Mouse (Mus musculus): ENCODE data around the gene Stambpl1.
"Not testable (repeated sequence)": the region's sequence is repeated elsewhere in the genome, so short reads cannot be mapped to it uniquely, and the experiment has no call there.

Stambpl1 gene

DNA sequence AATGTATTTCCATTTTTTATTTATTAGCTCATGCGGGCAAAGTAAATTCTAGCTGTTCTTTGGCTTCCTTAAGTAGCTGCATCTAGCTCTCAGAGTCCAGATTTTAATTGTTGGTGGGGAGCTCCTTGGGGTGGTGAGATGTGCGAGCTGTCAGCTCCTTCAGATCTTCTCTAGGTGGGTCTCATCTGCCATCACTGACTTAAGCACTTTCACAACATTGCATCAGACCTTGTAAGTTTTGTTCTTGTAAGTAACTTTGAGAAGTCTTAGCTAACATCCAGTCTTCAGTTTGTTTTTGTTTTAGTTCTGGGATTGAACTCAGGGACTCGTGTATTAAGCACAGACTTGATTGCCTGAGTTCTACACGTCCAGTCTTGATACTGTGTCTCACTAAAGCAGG lies 6.9 kb downstream of the Stambpl1 start:
- no peak for DNase-seq

DNA sequence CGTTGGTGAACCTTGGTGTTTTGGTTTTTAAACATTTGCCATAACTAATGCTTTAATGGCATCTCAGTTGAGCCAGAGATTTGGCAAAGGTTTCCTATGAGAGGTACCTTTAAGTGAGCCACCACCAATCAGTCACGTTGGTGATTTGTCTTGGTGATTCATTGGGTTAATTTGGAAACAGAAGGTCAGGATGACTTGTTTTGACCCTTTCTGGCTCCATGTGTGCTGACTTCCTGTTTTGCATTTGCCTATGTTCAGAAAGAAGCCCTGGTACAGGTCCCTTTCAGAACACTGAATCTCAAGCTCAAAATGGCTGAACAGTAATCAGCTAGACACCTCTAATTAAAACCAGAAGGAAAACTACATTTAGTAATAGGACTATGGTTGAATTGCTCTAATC lies 7.5 kb downstream of the Stambpl1 start:
- DNase-seq = no peak

DNA sequence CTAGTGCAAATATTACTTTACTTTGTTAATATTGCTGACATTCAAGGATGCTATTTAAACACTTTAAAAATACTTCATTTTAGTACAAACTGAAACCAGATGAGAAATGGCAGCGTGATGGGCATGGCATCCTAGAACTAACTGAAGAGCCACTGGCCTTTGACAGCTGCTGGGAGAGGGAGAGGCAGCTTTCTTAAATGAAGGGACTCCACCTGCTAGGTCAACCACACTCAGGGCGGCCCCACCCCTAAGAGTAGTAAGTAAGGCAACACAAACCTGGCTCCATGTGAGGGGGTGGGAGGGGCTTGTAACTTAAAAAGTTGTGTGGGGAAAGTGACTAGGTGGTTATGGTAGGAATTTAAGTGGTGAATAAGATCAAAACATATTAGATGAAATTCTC lies 10.6 kb downstream of the Stambpl1 start:
- no peak for DNase-seq

DNA sequence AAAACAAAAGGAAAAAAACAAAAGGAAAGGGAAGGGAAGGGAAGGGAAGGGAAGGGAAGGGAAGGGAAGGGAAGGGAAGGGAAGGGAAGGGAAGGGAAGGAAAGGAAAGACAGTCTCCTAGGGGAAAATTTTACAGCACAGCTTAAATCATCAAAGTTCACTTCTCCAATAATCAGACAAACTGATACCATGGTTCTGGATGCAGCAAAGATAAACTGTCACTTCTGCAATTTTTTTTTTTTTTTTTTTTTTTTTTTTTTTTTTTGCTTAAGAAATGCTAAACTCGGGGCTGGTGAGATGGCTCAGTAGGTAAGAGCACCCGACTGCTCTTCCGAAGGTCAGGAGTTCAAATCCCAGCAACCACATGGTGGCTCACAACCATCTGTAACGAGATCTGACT lies 14.1 kb downstream of the Stambpl1 start:
- DNase-seq = not testable (repeated sequence)

DNA sequence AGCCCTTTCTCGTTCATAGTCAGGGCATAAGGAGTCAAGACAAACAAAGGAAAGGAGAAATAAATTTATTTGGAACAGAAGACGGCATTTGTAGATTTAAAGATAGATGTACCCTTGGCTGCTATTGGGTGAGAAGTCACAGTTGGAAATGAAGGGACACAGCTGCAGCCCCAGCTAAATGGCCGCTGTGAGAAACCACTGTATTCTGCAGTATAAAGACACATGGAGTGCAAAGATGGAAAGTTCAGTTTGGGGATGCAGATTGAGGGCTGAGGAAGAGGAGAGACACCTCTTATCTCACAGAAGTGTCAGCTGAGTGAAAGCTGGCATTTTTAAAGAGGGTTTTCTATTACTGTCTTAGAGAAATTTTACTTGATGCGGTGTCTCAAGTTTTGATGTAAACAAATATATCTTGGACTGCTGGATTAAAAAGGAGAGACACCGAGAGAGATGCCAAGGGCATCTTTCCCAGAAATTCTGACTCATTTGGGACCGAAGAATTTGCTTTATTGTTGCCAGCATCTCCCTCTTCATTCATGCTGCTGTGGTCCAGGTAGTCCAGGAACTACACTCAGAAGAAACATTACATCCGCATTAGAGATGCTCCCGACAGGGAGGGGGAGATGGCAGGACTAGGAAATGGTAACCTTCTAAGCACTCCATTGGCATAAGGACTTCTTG lies 14.9 kb downstream of the Stambpl1 start:
- DNase-seq = no peak

DNA sequence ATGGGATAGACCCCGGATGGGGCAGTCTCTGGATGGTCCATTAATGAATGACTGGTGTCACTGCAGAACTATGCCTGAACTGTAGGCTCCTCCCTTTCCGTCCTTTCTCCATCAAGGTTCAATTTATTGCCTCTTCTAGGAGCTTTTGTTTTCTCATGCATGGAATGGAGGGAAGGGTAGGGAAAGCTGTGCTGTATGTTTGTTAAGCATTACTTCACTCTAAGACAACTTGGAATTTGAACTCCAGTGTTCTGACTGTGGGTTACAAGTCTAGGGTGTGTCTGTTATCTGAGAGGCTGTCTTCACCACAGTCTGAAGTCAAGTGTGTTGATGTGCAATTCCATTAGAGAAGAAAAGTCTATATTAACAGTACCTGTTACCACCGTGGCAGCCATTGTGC lies 17.0 kb downstream of the Stambpl1 start:
- DNase-seq = no peak

DNA sequence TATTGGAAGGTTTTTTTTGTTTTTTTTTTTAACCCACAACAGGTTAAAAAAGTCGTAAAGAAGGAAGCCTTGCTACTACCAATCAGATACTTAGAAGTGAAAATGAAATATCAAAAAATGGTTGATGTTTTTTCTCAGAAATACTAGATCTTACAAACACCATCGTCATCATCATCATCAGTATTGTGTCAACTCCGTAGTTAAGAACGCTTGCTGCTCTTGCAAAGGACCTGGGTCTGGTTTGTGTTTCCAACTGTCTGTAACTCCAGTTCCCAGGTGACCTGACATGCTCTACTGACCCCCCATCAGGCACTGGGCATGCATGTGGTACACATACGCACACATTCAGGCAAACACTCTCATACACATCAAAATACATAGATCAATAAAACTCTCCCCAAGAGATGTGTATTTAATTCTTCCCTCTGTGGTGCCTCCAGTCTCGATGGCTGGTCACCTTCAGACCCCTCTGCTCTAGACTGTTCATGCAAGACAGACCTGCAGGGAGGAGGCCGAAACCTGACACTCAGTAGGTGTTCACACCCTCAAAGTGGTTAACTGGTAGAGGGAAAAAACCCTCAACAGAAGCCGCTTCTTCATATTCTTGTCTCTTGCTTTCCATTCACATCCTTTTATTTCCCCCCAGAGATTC lies 18.0 kb downstream of the Stambpl1 start:
- DNase-seq = no peak

DNA sequence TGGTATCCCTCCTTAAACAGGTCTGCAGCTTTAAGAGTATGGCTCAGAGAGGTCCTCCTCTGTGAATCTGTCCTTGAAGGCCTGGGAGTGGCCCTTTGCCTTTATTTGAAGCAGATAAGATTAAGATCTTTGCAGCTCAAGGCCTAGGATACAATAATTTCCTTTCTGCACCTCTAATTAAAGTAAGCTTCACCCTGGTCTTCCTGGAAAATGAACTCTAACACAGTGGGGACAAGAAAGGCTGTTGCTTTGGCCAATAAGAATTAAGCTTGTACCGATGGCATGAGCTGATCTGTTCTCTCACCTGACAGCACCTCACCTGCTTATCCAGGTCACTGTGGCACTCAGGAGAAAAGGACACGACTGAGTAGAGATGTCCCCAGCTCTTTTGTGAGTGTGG lies 18.8 kb downstream of the Stambpl1 start:
- no peak for DNase-seq

DNA sequence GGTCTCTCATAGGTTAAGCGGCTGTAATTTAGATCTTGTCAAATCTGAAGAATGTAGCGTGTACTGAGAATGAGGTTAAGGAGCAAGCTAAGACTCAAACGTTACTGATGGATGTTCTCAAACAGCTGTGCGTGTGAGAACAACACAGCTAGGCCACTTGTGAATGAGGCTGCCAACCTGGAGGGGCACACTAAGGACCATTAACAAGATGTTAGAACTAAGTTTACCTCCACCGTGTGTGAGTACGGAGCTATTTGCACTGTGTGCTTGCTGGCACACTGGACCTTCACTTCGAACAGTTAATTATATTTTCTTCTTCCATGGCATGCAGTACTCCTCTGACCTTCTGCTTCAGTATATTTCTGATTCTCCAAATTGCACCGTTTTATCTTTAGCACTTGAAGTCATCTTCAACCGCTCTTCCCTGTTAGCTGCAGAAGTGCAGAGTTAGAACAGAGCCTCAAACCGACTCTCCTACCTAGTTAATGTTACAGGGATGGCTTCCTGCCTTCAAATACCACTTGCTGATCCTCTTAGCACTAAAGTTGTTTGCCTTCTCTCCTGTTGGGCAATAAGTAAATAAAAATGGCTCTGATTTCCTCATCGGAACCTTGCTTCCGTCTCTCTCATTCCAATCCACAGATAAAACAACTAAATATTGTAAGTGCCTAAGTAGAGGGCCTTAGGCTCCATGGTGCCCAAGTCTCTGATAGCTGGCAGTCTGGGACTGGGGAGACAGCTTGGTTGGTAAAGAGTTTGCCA lies 20.6 kb downstream of the Stambpl1 start:
- no peak for DNase-seq

DNA sequence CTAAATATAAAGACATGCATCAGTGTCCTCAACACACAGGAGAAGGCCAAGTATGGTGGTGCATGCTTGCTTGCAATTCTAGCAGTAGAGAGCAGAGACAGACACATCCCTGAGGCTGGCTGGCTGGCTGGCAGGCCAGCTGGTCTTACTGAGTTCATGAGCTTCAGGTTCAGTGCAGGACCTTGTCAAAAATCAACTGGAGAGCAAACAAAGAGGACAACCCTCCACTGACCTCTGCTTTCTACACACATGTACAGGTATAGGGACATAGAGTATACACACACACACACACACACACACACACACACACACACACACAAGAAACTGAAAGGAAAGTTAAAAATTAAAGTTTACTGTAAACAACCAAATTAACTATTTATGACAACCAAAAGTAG lies 21.2 kb downstream of the Stambpl1 start:
- no peak for DNase-seq

DNA sequence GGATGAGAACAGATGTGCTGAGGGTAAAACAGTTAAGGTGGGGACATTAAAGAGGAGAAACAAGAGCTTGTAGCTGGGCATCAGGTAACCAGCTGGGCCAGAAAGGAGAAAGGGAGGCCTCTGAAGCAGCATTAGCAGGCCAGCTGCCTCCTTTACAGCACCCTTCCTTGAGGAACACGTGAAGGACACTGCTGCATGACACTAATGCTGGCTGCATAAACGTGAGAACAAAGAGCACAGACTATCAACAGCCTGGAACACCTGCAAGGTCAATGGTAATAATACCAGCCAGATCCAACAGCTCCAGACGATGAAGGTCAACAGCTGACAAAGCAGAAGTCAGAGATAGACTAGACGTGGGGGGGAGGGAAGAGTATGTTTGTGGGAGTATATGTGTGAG lies 22.1 kb downstream of the Stambpl1 start:
- no peak for DNase-seq

DNA sequence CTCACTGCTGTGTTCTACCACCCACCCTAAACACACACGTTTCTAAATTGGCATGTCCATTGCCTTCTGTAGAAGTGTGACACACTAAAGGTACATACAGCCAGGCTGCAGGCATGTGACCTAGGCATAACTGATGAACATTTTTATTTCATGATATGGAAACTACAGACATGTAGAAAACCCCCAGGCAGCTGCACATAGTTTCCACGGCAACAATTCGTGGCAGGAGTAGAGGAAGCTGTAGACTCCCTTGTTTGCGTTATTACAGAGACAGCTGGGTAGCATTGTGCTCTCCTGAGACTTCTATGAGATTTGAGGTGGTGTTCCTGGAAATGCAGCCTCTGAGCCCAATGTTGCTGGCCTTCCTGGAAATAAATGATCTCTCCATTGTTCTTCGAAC lies 24.9 kb downstream of the Stambpl1 start:
- no peak for DNase-seq

DNA sequence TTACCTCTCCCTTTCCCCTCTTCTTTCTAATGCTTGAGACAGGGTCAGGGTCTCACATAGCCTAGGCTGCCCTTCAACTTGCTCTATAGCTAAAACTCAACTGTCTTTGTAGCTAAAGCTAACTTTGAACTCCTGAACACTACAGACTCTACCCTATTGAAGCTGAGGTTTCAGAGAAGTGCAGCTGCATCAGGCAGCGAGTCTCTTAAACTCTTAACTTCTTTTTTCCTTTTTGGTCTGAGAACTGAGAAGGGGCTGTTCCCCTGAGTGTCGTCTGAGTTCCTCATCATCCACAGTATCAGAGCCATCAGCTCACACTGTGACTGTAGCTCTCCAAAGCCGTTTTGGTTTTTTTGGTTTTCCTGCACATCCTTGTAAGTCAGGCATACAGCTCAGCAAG lies 25.7 kb downstream of the Stambpl1 start:
- DNase-seq = no peak

DNA sequence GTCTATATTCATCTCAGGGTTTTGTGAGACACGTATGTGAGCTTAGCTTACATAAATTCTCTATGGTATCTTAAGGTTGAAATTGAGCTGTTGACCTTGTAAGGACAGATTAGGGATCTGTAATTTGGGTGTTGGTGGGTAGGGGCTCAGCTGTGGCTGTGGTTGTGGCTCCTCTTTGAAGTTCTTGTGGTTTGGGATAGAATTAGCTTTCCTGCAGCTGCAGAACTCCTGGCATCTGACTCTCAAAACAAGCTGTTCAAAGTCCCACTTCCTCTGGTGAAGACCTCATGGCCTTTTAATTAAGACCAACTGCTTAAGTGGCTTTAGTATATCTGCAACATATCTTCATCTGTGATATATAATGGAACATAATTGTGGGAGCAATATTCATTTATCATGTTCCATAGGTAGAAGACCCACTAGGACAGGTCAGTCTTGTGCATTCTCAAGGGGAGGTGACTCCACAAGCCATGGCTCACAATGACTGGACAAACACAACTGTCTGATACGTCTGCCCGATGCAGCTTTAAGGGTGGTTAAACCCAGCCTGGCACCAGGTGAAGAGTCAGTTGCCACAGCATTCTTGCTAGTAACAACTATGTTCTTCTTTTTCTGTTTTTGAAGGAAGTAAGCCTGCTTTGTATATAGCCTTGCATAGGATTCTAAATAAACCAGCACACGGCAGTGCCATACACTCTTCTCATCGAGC lies 27.4 kb downstream of the Stambpl1 start:
- DNase-seq = no peak

DNA sequence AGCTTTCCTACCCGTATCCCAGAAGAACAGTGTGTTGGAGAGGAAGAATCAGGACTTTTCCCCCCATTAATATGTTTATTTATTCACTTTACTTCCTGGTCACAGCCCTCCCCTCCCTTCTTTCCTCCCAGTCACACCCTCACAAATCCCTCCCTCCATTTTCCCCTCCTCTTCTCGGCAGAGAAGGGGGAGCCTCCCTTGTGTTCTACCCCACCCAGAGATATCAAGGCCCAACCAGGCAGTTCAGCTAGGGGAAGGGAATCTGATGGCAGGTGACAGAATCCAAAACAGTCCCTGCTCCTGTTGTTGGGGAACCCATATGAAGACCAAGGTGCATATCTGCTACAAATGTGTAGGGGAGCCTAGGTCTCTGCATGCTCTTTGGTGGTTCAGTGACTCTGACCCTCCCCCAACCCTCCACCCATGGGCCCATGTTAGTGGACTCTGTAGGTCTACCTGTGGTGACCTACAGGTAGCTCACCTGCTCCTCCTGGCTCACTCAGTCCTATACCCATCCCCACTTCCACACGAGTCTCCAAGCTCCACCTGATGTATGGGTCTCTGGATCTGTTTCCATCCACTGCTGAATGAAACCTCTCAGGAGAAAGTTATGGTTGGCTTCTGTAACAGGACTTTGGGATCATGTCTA lies 28.8 kb downstream of the Stambpl1 start:
- DNase-seq = no peak

DNA sequence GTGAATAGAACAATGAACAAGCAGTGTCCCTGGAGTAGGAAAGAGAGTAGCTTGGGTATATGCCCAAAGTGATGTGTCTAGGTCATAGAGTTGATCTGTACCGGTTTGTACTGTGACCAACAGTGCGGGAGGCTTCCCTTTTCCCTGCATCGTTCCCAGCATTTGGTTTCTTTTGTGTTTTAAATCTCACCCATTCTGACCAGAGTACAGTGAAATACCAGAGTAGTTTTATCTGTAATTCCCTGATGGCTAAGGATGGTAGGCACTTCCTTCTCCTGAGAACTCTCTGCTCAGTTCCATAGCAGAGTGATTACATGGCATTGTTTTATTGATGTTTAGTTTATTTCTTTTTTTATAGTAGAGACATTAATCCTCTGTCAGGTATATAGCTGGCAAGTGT lies 30.8 kb downstream of the Stambpl1 start:
- DNase-seq = no peak

DNA sequence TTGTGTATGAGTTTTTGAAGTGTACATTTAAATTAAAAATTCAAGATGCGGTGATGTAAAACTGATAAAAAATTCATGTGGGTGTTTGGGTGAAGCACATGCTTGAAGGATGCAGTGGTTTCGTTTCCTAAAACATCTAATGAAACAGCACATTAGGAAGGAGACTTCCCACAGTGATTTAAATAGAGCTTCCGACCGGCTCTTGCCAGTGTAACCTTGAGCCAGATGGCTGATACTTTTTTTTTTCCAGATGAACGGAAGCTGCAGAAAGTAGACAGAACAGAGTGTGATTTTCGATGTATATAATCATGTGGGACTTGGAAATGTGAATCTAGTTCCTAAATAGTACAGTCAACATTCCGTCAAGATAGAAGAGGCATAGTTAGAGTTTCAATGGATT lies 39.6 kb downstream of the Stambpl1 start:
- DNase-seq = no peak

DNA sequence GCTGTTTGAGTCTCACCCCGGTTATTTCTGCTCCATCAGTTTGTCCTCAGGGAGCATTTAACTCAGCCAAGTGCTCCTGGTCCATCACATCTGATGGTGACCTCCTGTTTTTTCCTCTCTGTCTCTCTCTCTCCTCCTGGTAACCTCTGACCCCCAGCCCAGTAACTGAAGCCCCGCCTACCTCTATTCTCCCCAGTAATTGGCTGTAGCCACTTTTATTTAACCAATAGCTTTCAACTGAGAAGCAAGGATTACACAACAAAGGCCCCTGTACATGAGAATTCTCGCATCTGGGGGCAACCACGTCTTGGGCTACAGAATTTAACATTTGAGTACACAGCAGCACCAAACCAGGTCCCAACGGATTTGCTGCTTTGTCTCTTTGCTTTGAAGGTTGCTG lies 40.3 kb downstream of the Stambpl1 start:
- no peak for DNase-seq

DNA sequence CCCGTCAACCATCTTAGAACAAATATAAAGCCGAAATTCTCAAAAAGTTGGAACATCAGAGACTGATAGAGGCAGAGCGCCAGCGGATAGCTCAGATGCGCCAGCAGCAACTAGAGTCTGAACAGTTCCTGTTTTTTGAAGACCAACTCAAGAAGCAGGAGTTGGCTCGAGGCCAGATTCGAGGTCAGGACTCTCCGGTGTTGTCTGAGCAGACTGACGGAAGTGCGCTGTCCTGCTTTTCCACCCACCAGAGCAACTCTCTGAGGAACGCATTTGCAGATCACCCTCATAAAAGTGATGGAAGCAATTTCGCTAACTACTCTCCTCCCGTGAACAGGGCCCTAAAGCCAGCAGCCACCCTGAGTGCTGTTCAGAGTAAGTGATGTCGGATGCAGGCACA lies 41.9 kb downstream of the Stambpl1 start:
- DNase-seq = peak; percentile 51

DNA sequence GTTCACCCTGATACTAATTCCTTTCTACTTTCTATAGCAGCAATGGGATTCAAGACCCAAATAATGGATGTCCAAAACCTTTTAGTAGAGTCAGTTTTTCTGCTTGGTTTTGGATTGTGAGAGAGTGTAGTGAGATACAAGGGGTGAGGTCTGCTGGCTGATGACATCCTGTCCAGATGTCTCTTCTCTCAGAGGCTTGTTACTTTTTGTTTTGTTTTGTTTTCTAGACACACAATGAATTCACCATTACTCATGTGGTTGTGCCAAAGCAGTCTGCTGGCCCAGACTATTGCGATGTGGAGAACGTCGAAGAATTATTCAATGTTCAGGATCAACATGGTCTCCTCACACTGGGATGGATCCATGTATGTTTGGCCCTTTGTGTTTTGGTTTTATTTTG lies 44.0 kb downstream of the Stambpl1 start:
- DNase-seq = no peak

DNA sequence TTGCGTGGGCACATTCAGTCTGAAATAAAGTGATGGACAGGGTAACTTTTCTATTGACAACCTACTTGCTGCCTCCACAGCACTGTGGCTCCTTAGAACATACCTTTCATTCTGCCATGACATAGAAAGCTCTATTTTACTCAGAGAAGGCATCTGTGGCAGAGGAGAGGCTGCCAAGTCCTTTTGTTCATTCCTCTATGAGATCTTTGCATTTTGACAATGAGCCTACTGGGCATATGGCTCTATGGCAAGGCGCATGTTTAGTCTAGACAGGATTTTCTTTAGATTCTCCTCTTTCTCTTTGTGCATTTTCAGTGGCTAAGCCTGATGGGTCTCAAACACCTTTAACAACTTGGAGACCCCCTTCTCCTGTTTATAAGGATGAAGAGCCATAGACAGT lies 45.7 kb downstream of the Stambpl1 start:
- DNase-seq = no peak

DNA sequence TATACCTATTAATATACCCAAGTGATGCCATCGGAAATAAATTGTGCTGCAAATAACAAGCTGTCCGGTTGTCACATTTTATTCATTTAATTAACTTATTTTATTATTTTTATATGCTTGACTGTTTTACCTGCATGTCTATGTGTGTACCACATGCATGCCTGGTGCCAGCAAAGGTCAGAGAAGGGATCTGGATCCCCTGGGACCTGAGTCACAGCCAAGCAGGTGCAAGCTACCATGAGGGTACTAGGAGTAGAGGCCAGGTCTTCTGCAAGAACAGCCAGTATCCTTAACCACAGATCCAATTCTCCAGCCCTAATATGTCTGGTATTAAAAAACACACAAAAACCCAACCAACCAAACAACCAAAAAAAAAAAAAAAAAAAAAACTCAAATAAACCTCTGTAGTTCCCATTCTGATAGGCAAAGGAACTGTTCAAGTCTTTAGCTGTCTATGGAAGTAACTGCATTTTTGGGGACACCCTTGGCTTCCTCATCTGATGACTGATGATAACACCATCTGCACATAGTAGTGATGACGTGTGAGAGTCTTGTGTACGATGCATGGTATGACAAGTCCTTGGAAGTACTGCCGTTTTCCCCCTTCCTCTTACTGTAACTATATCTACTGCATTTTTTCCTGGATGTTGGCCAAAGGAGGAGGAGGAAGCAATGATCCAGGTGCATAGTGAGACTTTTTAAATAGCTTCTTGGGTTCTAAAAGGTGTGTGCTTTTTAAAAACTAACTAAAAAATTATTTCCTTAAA lies 48.4 kb downstream of the Stambpl1 start:
- no peak for DNase-seq

Measured in right cerebral cortex, postnatal 4 days (tissue).